Mouse (Mus musculus): ENCODE measurements around the gene Ptges2.

GRCm38 (mm10) chr2:32382689-32383088 lies 13.0 kb upstream of the Ptges2 start:
- TF ChIP-seq CTCF (IDR thresholded peaks at IDR 0.05; ENCODE audit: low read depth): no peak
- TF ChIP-seq EP300 (IDR thresholded peaks at IDR 0.05; ENCODE audit: low read depth): no peak
